Mouse (Mus musculus) liver (tissue): Measurements from ENCODE around the gene Gm15517.
"Not testable (repeated sequence)": the region's sequence is repeated elsewhere in the genome, so short reads cannot be mapped to it uniquely, and the experiment has no call there.

Experiments used
- DNase-seq: peaks from one replicate; pipeline ENCODE4 v3.0.0-alpha.2; 2020; ENCODE audit warnings: mixed read lengths

Gm15517 gene

DNA sequence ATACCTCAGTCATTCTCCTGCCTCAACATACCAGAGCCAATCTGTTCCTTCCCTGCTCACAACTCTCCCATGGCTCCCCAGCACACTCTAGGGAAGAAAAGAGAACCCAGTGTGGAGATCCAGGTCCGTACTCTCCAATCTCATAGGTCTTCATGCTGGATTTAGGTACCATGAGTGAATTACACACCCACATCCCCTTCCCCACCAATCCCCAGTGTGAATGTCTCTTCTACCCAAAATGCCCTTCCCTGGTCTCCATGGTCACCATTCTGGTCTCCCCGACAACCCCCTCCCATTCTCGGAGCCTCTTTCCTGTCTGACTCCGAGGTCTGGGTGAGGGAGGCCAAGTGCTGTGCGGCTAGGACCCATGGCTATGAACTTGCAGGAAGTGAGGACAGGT lies at the start of gene Gm15517:
TSS of gene Gm15517 (plus strand) at position 301 of the 400 bp plus-strand sequence.
- DNase-seq: no peak

GRCm38 (mm10) chr7:44215645-44216044 lies 45.6 kb upstream of the Gm15517 start, which contains the start of gene Klk1b5:
Klk1b5 (plus strand) TSS chr7:44215945.
- DNase-seq: no peak

DNA sequence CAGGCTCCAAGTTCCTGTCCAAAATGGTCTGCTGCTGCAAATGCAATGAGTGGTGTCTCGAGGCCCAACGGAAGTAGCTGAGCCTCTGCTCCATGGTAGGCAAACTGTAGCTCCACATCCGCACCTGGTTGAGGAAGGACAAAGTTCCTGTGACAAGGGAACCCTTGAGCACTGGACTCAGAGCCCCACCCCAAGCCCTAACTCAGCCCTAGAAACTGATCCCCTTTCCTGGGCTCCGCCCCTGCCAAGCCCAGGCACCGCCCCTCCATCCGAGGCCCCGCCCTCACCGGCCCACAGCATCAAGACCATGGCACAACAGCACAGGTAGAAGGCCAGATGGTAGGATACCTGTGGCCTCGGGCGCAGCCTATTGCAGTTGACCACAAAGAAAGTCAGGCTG lies 39.6 kb upstream of the Gm15517 start:
- peak; percentile 7 for DNase-seq

GRCm38 (mm10) chr7:44222335-44222734 lies 38.9 kb upstream of the Gm15517 start:
- not testable (repeated sequence) for DNase-seq

DNA sequence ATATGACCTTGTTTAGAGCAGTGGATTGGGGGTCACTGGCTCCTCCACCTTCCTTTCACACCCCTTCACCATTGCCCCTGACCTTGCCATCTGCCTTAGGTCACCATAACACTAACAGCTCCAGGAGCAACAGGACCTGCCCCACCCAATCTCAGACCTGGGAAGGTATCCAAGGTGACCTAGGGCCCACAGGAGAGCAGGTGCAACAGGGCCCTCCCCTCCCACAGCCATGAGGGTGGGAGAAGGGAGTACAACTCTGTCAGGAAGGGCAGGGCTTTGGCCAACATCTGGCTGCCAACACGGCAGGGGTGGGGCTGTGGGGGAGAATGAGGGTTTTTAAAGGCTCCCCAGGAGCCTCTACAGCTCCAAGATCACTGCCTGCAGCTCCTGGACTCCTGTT lies 36.2 kb upstream of the Gm15517 start, which contains the start of gene Klk1:
TSS of gene Klk1 (plus strand) at position 285 of the 400 bp plus-strand sequence.
- no peak for DNase-seq

DNA sequence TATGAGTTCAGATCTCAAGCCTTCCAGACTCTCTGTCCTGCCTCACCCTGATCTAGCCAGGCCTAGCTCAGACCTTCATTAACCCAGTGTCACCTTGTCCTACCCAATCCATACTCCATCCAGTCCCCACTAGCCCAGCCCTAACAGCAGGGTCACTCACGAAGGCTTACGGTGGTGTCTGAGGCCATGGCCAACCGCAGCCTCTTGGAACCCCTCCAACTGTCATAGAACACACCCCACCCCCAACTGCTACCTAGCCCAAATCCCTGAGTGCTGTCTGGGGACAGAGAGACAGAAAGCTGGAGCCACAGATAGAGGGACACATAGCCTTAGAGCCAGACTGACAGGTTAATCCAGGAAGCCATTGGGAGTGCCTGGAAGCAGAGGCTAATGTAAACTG lies 25.3 kb upstream of the Gm15517 start, which contains the start of gene Gm36864:
TSS of gene Gm36864 (plus strand) at position 269 of the 400 bp plus-strand sequence.
- no peak for DNase-seq

GRCm38 (mm10) chr7:44239913-44240312 lies 21.3 kb upstream of the Gm15517 start:
- DNase-seq: no peak

GRCm38 (mm10) chr7:44240712-44241111 lies 20.5 kb upstream of the Gm15517 start:
- DNase-seq: no peak

DNA sequence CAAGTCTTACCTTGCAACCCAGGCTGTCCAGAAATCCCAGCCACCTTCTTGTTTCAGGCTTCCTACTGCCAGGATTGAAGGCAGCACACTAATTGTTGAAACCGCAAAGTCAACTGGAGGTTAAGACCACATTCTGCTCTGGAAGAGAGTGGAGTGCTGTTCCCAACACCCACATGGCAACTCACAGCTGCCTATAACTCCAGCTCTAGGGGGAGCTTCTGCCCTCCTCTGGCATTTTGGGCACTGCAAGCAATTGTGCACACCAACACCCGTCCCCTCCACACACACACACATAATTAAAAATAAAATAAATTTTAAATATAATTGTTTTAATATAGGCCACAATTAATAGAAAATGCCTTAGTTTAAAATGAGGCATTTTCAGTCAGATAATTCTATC lies 20.1 kb upstream of the Gm15517 start:
- DNase-seq: no peak

DNA sequence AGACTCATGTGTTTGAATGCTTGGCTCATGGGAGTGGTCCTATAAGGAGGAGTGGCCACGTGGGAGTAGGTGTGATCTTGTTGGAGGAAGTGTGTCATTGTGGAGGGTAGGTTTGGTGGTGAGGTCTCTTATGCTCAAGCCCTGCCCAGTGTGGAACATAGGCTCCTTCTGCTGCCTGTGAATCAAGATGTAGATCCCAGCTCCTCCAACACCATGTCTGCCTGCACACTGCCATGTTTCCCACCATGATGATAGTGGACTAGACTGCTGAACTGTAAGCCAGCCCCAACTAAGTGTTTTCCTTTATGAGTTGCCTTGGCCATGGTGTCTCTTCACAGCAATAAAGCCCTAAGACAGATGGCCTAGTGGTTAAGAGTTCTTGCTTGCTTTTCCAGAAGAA lies 17.2 kb upstream of the Gm15517 start:
- DNase-seq: no peak

DNA sequence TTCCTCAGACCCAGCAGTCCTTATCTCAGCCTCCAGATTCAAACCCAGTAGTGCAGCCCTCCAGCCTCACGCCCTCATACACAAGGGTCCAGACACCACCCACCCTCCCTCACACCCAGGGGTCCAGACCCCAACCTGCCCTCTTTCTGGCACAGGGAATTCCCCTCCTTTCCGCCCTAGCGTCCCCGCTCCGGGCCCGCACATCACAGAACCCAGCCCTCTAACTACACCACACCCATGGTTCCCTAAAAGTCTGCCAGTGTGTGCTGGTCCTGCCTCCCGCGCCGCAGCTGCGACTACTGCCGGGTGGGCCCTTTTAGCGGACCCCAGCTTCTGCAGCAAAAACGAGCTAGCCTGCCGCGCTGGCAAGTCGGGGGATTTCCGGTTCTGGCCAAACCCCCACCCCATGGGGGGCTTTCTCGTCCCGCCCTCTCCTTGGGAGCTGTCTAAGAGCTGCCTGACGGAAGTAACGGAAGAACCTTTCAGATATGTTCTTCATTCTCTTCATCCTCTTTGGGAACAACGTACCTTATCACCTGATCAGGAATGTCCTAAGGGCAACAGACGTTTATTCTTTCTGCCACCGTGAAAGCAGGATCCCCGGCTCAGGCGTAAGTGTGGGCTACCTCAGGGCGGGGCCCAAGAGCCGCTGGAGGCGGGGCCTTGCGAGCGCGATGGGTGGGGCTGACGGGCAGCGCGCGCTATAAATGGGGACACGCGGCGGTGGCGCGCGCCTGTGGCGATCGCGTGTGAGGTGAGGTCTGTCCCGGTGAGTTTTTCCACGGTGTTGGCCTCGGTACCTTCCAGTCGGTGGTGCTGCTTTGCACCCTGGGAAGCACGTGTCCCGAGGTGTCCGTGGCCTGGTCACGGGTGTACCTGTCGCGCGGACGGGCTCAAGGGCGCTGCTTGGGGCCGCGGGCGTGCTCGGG lies 14.9 kb upstream of the Gm15517 start, which contains the start of the genes 1700028J19Rik and 2410002F23Rik:
TSS of gene 1700028J19Rik (minus strand) at position 641 of the 929 bp plus-strand sequence.
TSS of gene 2410002F23Rik (plus strand) at position 668 of the 929 bp plus-strand sequence.
- peak; percentile 90 for DNase-seq

GRCm38 (mm10) chr7:44246984-44247470 lies 14.2 kb upstream of the Gm15517 start:
- no peak for DNase-seq

- DNase-seq: no peak
Measured at GRCm38 (mm10) chr7:44247971-44248370, 13.3 kb upstream of the Gm15517 start.

GRCm38 (mm10) chr7:44249248-44249647 lies 12.0 kb upstream of the Gm15517 start:
- no peak for DNase-seq

GRCm38 (mm10) chr7:44250732-44251275 lies 10.4 kb upstream of the Gm15517 start:
- not testable (repeated sequence) for DNase-seq

- DNase-seq: no peak
Measured at GRCm38 (mm10) chr7:44253023-44253616, 8.1 kb upstream of the Gm15517 start.

DNA sequence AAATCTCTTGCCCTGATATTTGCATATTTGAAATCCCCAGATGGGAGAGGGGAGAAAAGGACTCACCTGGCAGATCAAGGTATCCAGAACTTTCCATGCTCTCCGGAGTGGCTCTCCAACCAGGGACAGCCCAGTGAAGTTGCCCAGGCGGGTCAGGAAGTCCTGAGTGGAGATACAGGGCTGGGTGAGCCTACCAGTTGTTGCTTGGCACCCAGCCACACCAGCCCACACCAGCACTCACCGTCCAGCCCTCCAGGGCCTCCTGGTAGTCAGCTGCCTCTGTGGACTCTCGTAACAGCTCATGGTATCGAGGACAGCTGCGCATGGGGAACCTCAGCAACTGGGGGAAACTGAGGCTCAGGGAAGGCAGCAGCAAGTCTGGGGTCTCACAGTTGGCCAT lies 6.3 kb upstream of the Gm15517 start:
- DNase-seq: no peak

DNA sequence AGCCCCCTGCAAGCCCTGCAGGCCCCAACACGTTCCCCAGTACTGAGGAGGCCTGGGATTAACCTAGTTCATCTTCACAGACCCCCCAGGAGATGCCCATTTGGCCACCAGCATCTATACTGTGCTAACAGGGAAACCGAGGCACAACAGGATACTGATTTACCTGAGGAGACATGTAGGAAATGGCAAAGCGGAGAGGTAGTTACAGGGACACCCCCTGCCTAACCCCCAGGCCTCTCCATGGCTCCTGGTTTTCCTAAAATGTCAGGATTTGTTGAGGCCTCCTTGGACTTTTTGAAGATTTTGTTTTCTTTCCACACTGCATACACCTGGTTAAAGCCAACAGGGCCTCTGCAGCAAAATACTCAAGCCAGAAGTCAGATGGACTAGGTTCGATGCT lies 4.0 kb upstream of the Gm15517 start, which contains the start of gene Acp4:
TSS of gene Acp4 (minus strand) at position 101 of the 400 bp plus-strand sequence.
- no peak for DNase-seq

- DNase-seq: no peak
Measured at GRCm38 (mm10) chr7:44260410-44260809, 837 bp upstream of the Gm15517 start.

- DNase-seq: peak; percentile 92
Measured at GRCm38 (mm10) chr7:44262791-44263643, 1.8 kb downstream of the Gm15517 start.

- DNase-seq: no peak
Measured at GRCm38 (mm10) chr7:44268117-44268516, 6.9 kb downstream of the Gm15517 start.

GRCm38 (mm10) chr7:44269397-44269796 lies 8.2 kb downstream of the Gm15517 start:
- DNase-seq: no peak
